Mouse (Mus musculus) liver, adult 2 months (tissue): ENCODE data around the gene Ctrc.

Experiments
- CTCF ChIP-seq: fragments of 200-500 bp; IDR thresholded peaks from 2 replicates; pipeline ENCODE4 v1.5.1; 2011; ENCODE audit warnings: low read depth, low read length, control low read depth
- POLR2A ChIP-seq: fragments of 200-500 bp; IDR thresholded peaks from 2 replicates; pipeline ENCODE4 v1.6.1; 2011; ENCODE audit warnings: low read length, control low read depth; ENCODE audit not compliant: insufficient read depth; ENCODE audit errors: extremely low read depth

GRCm38 (mm10) chr4:141822089-141822488 lies 24.1 kb downstream of the Ctrc start:
- TF ChIP-seq CTCF (peak; percentile 48), POLR2A (no peak)
